Mouse (Mus musculus) G1E (cell line): ENCODE measurements around the gene Fndc3a.

Experiments used
- CTCF ChIP-seq: IDR thresholded peaks from 2 replicates; pipeline ENCODE4 v1.5.1; 2012; ENCODE audit warnings: low read depth, low read length, inconsistent platforms, mixed read lengths
- GATA1 ChIP-seq: IDR thresholded peaks from 2 replicates; pipeline ENCODE4 v1.6.1; 2012; ENCODE audit warnings: borderline replicate concordance, low read length, inconsistent platforms, mixed read lengths
- POLR2AphosphoS5 ChIP-seq: IDR thresholded peaks from 2 replicates; pipeline ENCODE4 v1.6.1; 2012; ENCODE audit warnings: low read depth, low read length, inconsistent platforms; ENCODE audit not compliant: insufficient replicate concordance
- TAL1 ChIP-seq: conservative IDR thresholded peaks from 2 replicates; pipeline ENCODE4 v1.6.1; 2012; ENCODE audit warnings: low read depth, low read length, inconsistent platforms, mixed read lengths

DNA sequence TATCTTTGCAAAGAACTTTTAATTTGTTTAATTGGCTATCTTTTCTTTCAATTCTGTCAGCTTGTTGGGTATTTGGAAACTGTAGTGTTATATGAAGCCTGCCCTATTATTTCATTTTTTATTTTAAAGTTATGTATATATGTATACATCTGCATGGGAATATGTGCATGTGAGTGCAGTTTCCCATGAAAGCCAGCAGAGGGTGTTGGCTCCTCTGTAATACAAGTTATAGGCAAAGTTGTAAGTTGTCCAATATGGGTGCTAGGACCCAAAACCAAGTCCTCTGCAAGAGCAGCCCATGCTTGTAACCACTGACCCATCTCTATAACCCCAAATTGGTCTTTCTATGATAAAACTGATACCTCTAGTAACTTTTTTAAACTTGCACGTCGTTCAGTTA lies 38.8 kb downstream of the Fndc3a start:
- TF ChIP-seq CTCF, result no peak
- no peak for TF ChIP-seq POLR2AphosphoS5
- no peak for TF ChIP-seq GATA1
- no peak for TF ChIP-seq TAL1
